Mouse (Mus musculus) MEL (cell line): ENCODE results near the gene Agbl1. TPM values are rescaled to one million over a fixed set of nuclear protein-coding genes. Genes with fewer than 3 reads are reported as not detected.

Source experiments
- DNase-seq: peaks from one replicate; pipeline ENCODE4 v3.0.0; 2011; ENCODE audit warnings: low read depth, low spot score
- H3K27ac ChIP-seq: 2 replicates; pipeline ENCODE4 v1.5.1; 2012; ENCODE audit warnings: low read depth, mild to moderate bottlenecking, control low read depth, low read length, moderate library complexity; ENCODE audit not compliant: control insufficient read depth
- H3K27me3 ChIP-seq, 2 experiments: fragments of 150-350 bp in 1 of 2; sonication (generic) in 1 of 2; 2 replicates each; pipeline ENCODE4 v1.6.1; 2012; ENCODE audit warnings: low read length in 2 of 2, mild to moderate bottlenecking in 2 of 2, improper control_type of control experiment in 1 of 2, moderate library complexity in 1 of 2; ENCODE audit not compliant: insufficient read depth in 2 of 2, control insufficient read depth in 1 of 2
- H3K36me3 ChIP-seq, 2 experiments: 2 replicates each; pipeline ENCODE4 v1.6.1; 2012 to 2014; ENCODE audit warnings: low read length in 2 of 2, improper control_type of control experiment in 1 of 2, inconsistent platforms in 1 of 2, mild to moderate bottlenecking in 1 of 2; ENCODE audit not compliant: insufficient read depth in 2 of 2, control insufficient read depth in 1 of 2
- H3K4me1 ChIP-seq, 2 experiments: fragments of 150-350 bp in 1 of 2; sonication (generic) in 1 of 2; 2 replicates each; pipeline ENCODE4 v1.6.1; 2012; ENCODE audit warnings: low read length in 2 of 2, improper control_type of control experiment in 1 of 2, mild to moderate bottlenecking in 1 of 2; ENCODE audit not compliant: insufficient read depth in 2 of 2, control insufficient read depth in 1 of 2
- H3K4me3 ChIP-seq, 2 experiments: fragments of 150-350 bp in 1 of 2; sonication (generic) in 1 of 2; 2 replicates each; pipeline ENCODE4 v1.5.1; 2012; ENCODE audit warnings: low read depth in 2 of 2, low read length in 2 of 2, mild to moderate bottlenecking in 2 of 2, moderate library complexity in 2 of 2, control low read depth in 1 of 2, improper control_type of control experiment in 1 of 2; ENCODE audit not compliant: control insufficient read depth in 1 of 2, insufficient read depth in 1 of 2
- H3K79me2 ChIP-seq: 2 replicates; pipeline ENCODE4 v1.6.1; 2012; ENCODE audit warnings: mild to moderate bottlenecking, low read length, moderate library complexity; ENCODE audit not compliant: control insufficient read depth, poor library complexity, insufficient read depth
- H3K9ac ChIP-seq: 2 replicates; pipeline ENCODE4 v1.6.1; 2012; ENCODE audit warnings: low read depth, mild to moderate bottlenecking, control low read depth, low read length, moderate library complexity; ENCODE audit not compliant: control insufficient read depth, poor library complexity, severe bottlenecking
- H3K9me3 ChIP-seq: fragments of 150-350 bp; sonication (generic); replicated peaks from 2 replicates; pipeline ENCODE4 v1.6.1; 2012; ENCODE audit warnings: mild to moderate bottlenecking, low read length, improper control_type of control experiment, moderate library complexity; ENCODE audit not compliant: insufficient read depth
- CHD2 ChIP-seq: IDR thresholded peaks from 2 replicates; pipeline ENCODE4 v1.6.1; 2011; ENCODE audit warnings: low read length, improper control_type of control experiment
- ELF1 ChIP-seq: IDR thresholded peaks from 2 replicates; pipeline ENCODE4 v1.6.1; 2014; ENCODE audit warnings: low read depth, mild to moderate bottlenecking, inconsistent platforms, low read length, improper control_type of control experiment, moderate library complexity
- EP300 ChIP-seq, 2 experiments: IDR thresholded peaks; 2 replicates each; pipeline ENCODE4 v1.6.1; 2011; ENCODE audit warnings: improper control_type of control experiment in 2 of 2, low read length in 2 of 2, low read depth in 1 of 2, mild to moderate bottlenecking in 1 of 2
- GATA1 ChIP-seq: IDR thresholded peaks from 2 replicates; pipeline ENCODE4 v1.6.1; 2011; ENCODE audit warnings: low read depth, low read length, improper control_type of control experiment
- JUND ChIP-seq: IDR thresholded peaks from 2 replicates; pipeline ENCODE4 v1.6.1; 2011; ENCODE audit warnings: low read depth, mild to moderate bottlenecking, improper control_type of control experiment, low read length
- KAT2A ChIP-seq: conservative IDR thresholded peaks from 2 replicates; pipeline ENCODE4 v1.6.1; 2012; ENCODE audit warnings: low read depth, low read length, improper control_type of control experiment, inconsistent platforms
- MAX ChIP-seq: IDR thresholded peaks from 2 replicates; pipeline ENCODE4 v1.6.1; 2011; ENCODE audit warnings: low read length, improper control_type of control experiment
- MAZ ChIP-seq: IDR thresholded peaks from 2 replicates; pipeline ENCODE4 v1.6.1; 2012; ENCODE audit warnings: low read depth, mild to moderate bottlenecking, inconsistent platforms, low read length, improper control_type of control experiment
- MYB ChIP-seq: IDR thresholded peaks from 2 replicates; pipeline ENCODE4 v1.6.1; 2011; ENCODE audit warnings: mild to moderate bottlenecking, low read depth, low read length, improper control_type of control experiment
- MYC ChIP-seq: IDR thresholded peaks from 2 replicates; pipeline ENCODE4 v1.6.1; 2011; ENCODE audit warnings: low read depth, mild to moderate bottlenecking, low read length, improper control_type of control experiment, moderate library complexity
- POLR2AphosphoS2 ChIP-seq: IDR thresholded peaks from 2 replicates; pipeline ENCODE4 v1.6.1; 2011; ENCODE audit warnings: low read length, improper control_type of control experiment
- RAD21 ChIP-seq: IDR thresholded peaks from 2 replicates; pipeline ENCODE4 v1.6.1; 2011; ENCODE audit warnings: mild to moderate bottlenecking, low read depth, low read length, improper control_type of control experiment
- RCOR1 ChIP-seq: IDR thresholded peaks from 2 replicates; pipeline ENCODE4 v1.6.1; 2012; ENCODE audit warnings: low read depth, mild to moderate bottlenecking, inconsistent platforms, low read length, improper control_type of control experiment
- TAL1 ChIP-seq: IDR thresholded peaks from 2 replicates; pipeline ENCODE4 v1.6.1; 2012; ENCODE audit warnings: mild to moderate bottlenecking, inconsistent platforms, low read length, moderate library complexity, mixed read lengths
- TBP ChIP-seq: IDR thresholded peaks from 2 replicates; pipeline ENCODE4 v1.8.0; 2011; ENCODE audit warnings: low read depth, low read length, improper control_type of control experiment
- TCF12 ChIP-seq: IDR thresholded peaks from 2 replicates; pipeline ENCODE4 v1.6.1; 2014; ENCODE audit warnings: low read depth, mild to moderate bottlenecking, inconsistent platforms, low read length, improper control_type of control experiment, moderate library complexity
- USF1 ChIP-seq: IDR thresholded peaks from 2 replicates; pipeline ENCODE4 v1.6.1; 2014; ENCODE audit warnings: low read depth, mild to moderate bottlenecking, inconsistent platforms, low read length, improper control_type of control experiment, moderate library complexity
- USF2 ChIP-seq, 2 experiments: IDR thresholded peaks; 2 replicates each; pipeline ENCODE4 v1.6.1; 2011 to 2012; ENCODE audit warnings: improper control_type of control experiment in 2 of 2, low read length in 2 of 2, borderline replicate concordance in 1 of 2, inconsistent platforms in 1 of 2, low read depth in 1 of 2, mild to moderate bottlenecking in 1 of 2; ENCODE audit not compliant: insufficient read depth in 1 of 2
- ZKSCAN1 ChIP-seq: IDR thresholded peaks from 2 replicates; pipeline ENCODE4 v1.6.1; 2012; ENCODE audit warnings: low read depth, mild to moderate bottlenecking, inconsistent platforms, low read length, improper control_type of control experiment, moderate library complexity
- polyA plus RNA-seq, 2 experiments: library from polyadenylated mRNA; stranded (reverse) in 1 of 2; unstranded in 1 of 2; fragments of >175 nt in 1 of 2; fragments of >200 nt in 1 of 2; gene quantifications; 2 replicates each; pipeline versions ENCODE4 v1.2.1 to v1.2.4; 2012; ENCODE audit warnings: low replicate concordance in 2 of 2, low read depth in 1 of 2; ENCODE audit not compliant: insufficient read length in 2 of 2, insufficient read depth in 1 of 2, missing spikeins in 1 of 2
- total RNA-seq: library from RNA; depleted of rRNA; stranded (reverse); fragments of 300-350 nt; gene quantifications from 2 replicates; pipeline ENCODE4 v1.2.3, GENCODE M21; 2012

Gene Agbl1
- total and polyA plus RNA-seq, 3 experiments = not detected

- no peaks in the 10 kb centered on the region for H3K4me1 ChIP-seq
- H3K79me2 ChIP-seq = no peaks in the 10 kb centered on the region
- no peaks in the 10 kb centered on the region for H3K9me3 ChIP-seq
- no peak overlapping the region for H3K9ac ChIP-seq
- H3K36me3 ChIP-seq = no peaks in the 10 kb centered on the region
- DNase-seq = no peak
- H3K27me3 ChIP-seq = no peaks in the 10 kb centered on the region
- no peak overlapping the region for H3K27ac ChIP-seq
- TF ChIP-seq KAT2A (no peak), MAZ (no peak), CHD2 (no peak), MYB (no peak), POLR2AphosphoS2 (no peak)
- H3K4me3 ChIP-seq = no peak overlapping the region
Observed at GRCm38 (mm10) chr7:76547313-76547712, 317.6 kb downstream of the Agbl1 start.

GRCm38 (mm10) chr7:76551860-76552259 is 322.2 kb downstream of the Agbl1 start:
- no peak for TF ChIP-seq MAX
- no peak for TF ChIP-seq TBP
- TF ChIP-seq TAL1 = no peak
- TF ChIP-seq RCOR1 = no peak
- no peak for TF ChIP-seq EP300 (IDR thresholded peaks at IDR 0.05; ENCODE audit: low read depth in 1 of 2, low read length in 2 of 2)
- TF ChIP-seq JUND = no peak
- no peak for TF ChIP-seq USF2 (IDR thresholded peaks at IDR 0.05; ENCODE audit: borderline replicate concordance in 1 of 2, insufficient read depth in 1 of 2, low read depth in 1 of 2, low read length in 2 of 2)
- no peak for TF ChIP-seq TCF12
- no peak for TF ChIP-seq KAT2A
- TF ChIP-seq POLR2AphosphoS2 = no peak
- no peak for TF ChIP-seq USF1
- no peak for TF ChIP-seq RAD21
- TF ChIP-seq ZKSCAN1 = no peak
- no peak for TF ChIP-seq ELF1
- no peak for TF ChIP-seq GATA1
- TF ChIP-seq MYC = no peak

More at GRCm38 (mm10) chr7:76551860-76552259, 322.2 kb downstream of the Agbl1 start:
- no peaks in the 10 kb centered on the region for H3K36me3 ChIP-seq
- no peaks in the 10 kb centered on the region for H3K79me2 ChIP-seq
- no peak overlapping the region for H3K27ac ChIP-seq
- H3K9me3 ChIP-seq = no peaks in the 10 kb centered on the region
- no peak for DNase-seq
- no peaks in the 10 kb centered on the region for H3K4me1 ChIP-seq
- H3K27me3 ChIP-seq = no peaks in the 10 kb centered on the region
- H3K4me3 ChIP-seq = no peak overlapping the region
- no peak overlapping the region for H3K9ac ChIP-seq
